Mouse (Mus musculus) E14TG2a.4 (cell line): Measurements from ENCODE around the gene 4930402F06Rik.

ENCODE experiments used
- CTCF ChIP-seq: conservative IDR thresholded peaks from 2 replicates; pipeline ENCODE4 v1.5.1; 2014; ENCODE audit warnings: low read length
- POU5F1 ChIP-seq: IDR thresholded peaks from 2 replicates; pipeline ENCODE4 v1.6.1; 2014; ENCODE audit warnings: low read length, borderline replicate concordance

- no peak for TF ChIP-seq CTCF
- no peak for TF ChIP-seq POU5F1
These were observed 51.0 kb downstream of the 4930402F06Rik start for GRCm38 (mm10) chr2:35345984-35346383.
